Mouse (Mus musculus) cortical plate, adult 2 months (tissue): Measurements from ENCODE around the gene Ccl24. TPM values are rescaled to one million over a fixed set of nuclear protein-coding genes. Genes with fewer than 3 reads are reported as not detected.
A peak's percentile ranks its signal among the peaks of the same experiment; 100 is the strongest.

Experiments used
- H3K27ac ChIP-seq: fragments of 200-500 bp; 2 replicates; pipeline ENCODE4 v1.5.1; 2012; ENCODE audit warnings: low read length, control low read depth, inconsistent platforms; ENCODE audit not compliant: insufficient read depth
- H3K4me1 ChIP-seq: fragments of 200-500 bp; 2 replicates; pipeline ENCODE4 v1.6.1; 2011; ENCODE audit warnings: low read length; ENCODE audit not compliant: control insufficient read depth, insufficient read depth
- H3K4me3 ChIP-seq: fragments of 200-500 bp; 2 replicates; pipeline ENCODE4 v1.5.1; 2011; ENCODE audit warnings: mild to moderate bottlenecking, low read length, control low read depth; ENCODE audit not compliant: insufficient read depth
- CTCF ChIP-seq: fragments of 200-500 bp; IDR thresholded peaks from 2 replicates; pipeline ENCODE4 v1.5.1; 2011; ENCODE audit warnings: mild to moderate bottlenecking, control low read depth, low read length; ENCODE audit not compliant: insufficient read depth; ENCODE audit errors: extremely low read depth
- POLR2A ChIP-seq: fragments of 200-500 bp; IDR thresholded peaks from 2 replicates; pipeline ENCODE4 v1.6.1; 2011; ENCODE audit warnings: mild to moderate bottlenecking, low read length, control low read depth; ENCODE audit not compliant: insufficient read depth; ENCODE audit errors: extremely low read depth
- polyA plus RNA-seq: library from polyadenylated mRNA; depleted of rRNA; stranded (reverse); fragments of >200 nt; gene quantifications from 2 replicates; pipeline ENCODE4 v1.2.3, GENCODE M21; 2012

Gene Ccl24
- polyA plus RNA-seq, 1 experiment: 0.54 TPM

GRCm38 (mm10) chr5:135582330-135582729, 9.5 kb upstream of the Ccl24 start:
- no peak overlapping the region for H3K4me3 ChIP-seq
- H3K27ac ChIP-seq: no peak overlapping the region
- TF ChIP-seq CTCF (no peak), POLR2A (no peak)
- no peaks in the 10 kb centered on the region for H3K4me1 ChIP-seq

GRCm38 (mm10) chr5:135579331-135579751, 6.5 kb upstream of the Ccl24 start:
- Histone ChIP-seq H3K4me1 (no peaks in the 10 kb centered on the region), H3K4me3 (no peak overlapping the region), H3K27ac (no peak overlapping the region)
- no peak for TF ChIP-seq POLR2A
- TF ChIP-seq CTCF: no peak

- H3K4me3 ChIP-seq: no peak overlapping the region
- H3K27ac ChIP-seq: no peak overlapping the region
- TF ChIP-seq CTCF: no peak
- TF ChIP-seq POLR2A: no peak
- no peaks in the 10 kb centered on the region for H3K4me1 ChIP-seq
These were observed 3.2 kb upstream of the Ccl24 start for GRCm38 (mm10) chr5:135576055-135576454.

GRCm38 (mm10) chr5:135568698-135569097, 4.2 kb downstream of the Ccl24 start:
- TF ChIP-seq CTCF: no peak
- TF ChIP-seq POLR2A: no peak
- no peak overlapping the region; the same call in 1 of the 2 replicates for H3K27ac ChIP-seq
- H3K4me1 ChIP-seq: 0 out of 2 replicates have a peak, but pooled peaks cover 1% of the 10 kb centered on the region
- no peak overlapping the region for H3K4me3 ChIP-seq

GRCm38 (mm10) chr5:135567556-135568265, 5.1 kb downstream of the Ccl24 start:
- H3K4me1 ChIP-seq: 0 out of 2 replicates have a peak, but pooled peaks cover 1% of the 10 kb centered on the region
- no peak for TF ChIP-seq POLR2A
- TF ChIP-seq CTCF: no peak
- no peak overlapping the region for H3K27ac ChIP-seq
- H3K4me3 ChIP-seq: no peak overlapping the region

- Histone ChIP-seq H3K27ac (no peak within 1 kb of the TSS), H3K4me1 (no peaks in the 10 kb centered on the region), H3K4me3 (no peak within 1 kb of the TSS)
- TF ChIP-seq CTCF (no peak), POLR2A (no peak)
These were observed 9.4 kb downstream of the Ccl24 start, which contains the start of gene Ccl26 for GRCm38 (mm10) chr5:135563469-135563868. Gene Ccl26 (minus strand): TSS chr5:135563569.

- no peak overlapping the region for H3K4me3 ChIP-seq
- H3K4me1 ChIP-seq: no peaks in the 10 kb centered on the region
- no peak overlapping the region for H3K27ac ChIP-seq
- no peak for TF ChIP-seq CTCF
These were observed 15.2 kb downstream of the Ccl24 start for GRCm38 (mm10) chr5:135557671-135558070.

GRCm38 (mm10) chr5:135557051-135557450, 15.8 kb downstream of the Ccl24 start:
- TF ChIP-seq CTCF: no peak
- no peak for TF ChIP-seq POLR2A
- H3K27ac ChIP-seq: 0 out of 2 replicates have a peak overlapping the region, but pooled peaks have one; percentile 37
- H3K4me3 ChIP-seq: no peak overlapping the region
- no peaks in the 10 kb centered on the region for H3K4me1 ChIP-seq

- no peak overlapping the region for H3K27ac ChIP-seq
- no peaks in the 10 kb centered on the region for H3K4me1 ChIP-seq
- no peak overlapping the region for H3K4me3 ChIP-seq
- TF ChIP-seq CTCF (no peak), POLR2A (no peak)
These were observed 16.6 kb downstream of the Ccl24 start for GRCm38 (mm10) chr5:135556259-135556658.

GRCm38 (mm10) chr5:135551591-135551990, 21.3 kb downstream of the Ccl24 start:
- H3K4me1 ChIP-seq: no peaks in the 10 kb centered on the region
- TF ChIP-seq CTCF: no peak
- no peak for TF ChIP-seq POLR2A

More at GRCm38 (mm10) chr5:135551591-135551990, 21.3 kb downstream of the Ccl24 start:
- Histone ChIP-seq H3K27ac (no peak overlapping the region), H3K4me3 (no peak overlapping the region)
